Mouse (Mus musculus) layer of hippocampus, postnatal 25 days (tissue): Measurements from ENCODE around the gene Cyren. TPM values are rescaled to one million over a fixed set of nuclear protein-coding genes. Genes with fewer than 3 reads are reported as not detected.

Experiments
- DNase-seq, 2 experiments: peaks; one replicate each; pipeline ENCODE4 v3.0.0; 2022; ENCODE audit warnings: mixed read lengths in 2 of 2, low spot score in 1 of 2; ENCODE audit errors: extremely low spot score in 1 of 2
- total RNA-seq, 2 experiments: library from RNA; stranded (reverse); gene quantifications; 2 replicates each; pipeline ENCODE4 v1.2.3; 2021

Gene Cyren
- total RNA-seq, 2 experiments from 2014 or later: 4.8 TPM

GRCm38 (mm10) chr6:34868507-34869217, 9.2 kb downstream of the Cyren start:
- no peak for DNase-seq

GRCm38 (mm10) chr6:34867995-34868350, 9.9 kb downstream of the Cyren start:
- no peak for DNase-seq

GRCm38 (mm10) chr6:34867301-34867994, 10.4 kb downstream of the Cyren start:
- no peak for DNase-seq

GRCm38 (mm10) chr6:34866786-34867185, 11.1 kb downstream of the Cyren start:
- DNase-seq: no peak

GRCm38 (mm10) chr6:34865711-34866593, 11.9 kb downstream of the Cyren start:
- DNase-seq: no peak

- no peak for DNase-seq
Observed at GRCm38 (mm10) chr6:34865213-34865612, 12.6 kb downstream of the Cyren start.

- DNase-seq: no peak
Observed at GRCm38 (mm10) chr6:34863786-34864514, 13.9 kb downstream of the Cyren start.

GRCm38 (mm10) chr6:34862791-34863403, 15.0 kb downstream of the Cyren start, which contains the start of gene Tmem140:
Tmem140 (plus strand) TSS chr6:34863146.
- DNase-seq: no peak

- no peak for DNase-seq
Observed at GRCm38 (mm10) chr6:34862381-34862780, 15.5 kb downstream of the Cyren start.

GRCm38 (mm10) chr6:34861546-34862053, 16.3 kb downstream of the Cyren start:
- no peak for DNase-seq

- no peak for DNase-seq
Observed at GRCm38 (mm10) chr6:34832352-34832751, 45.5 kb downstream of the Cyren start.

GRCm38 (mm10) chr6:34824406-34824805, 53.5 kb downstream of the Cyren start:
- DNase-seq: no peak

Other genes with a start within 250 kb of the Cyren start
- gene Agbl3, start 97.6 kb downstream of the Cyren start, total RNA-seq: 10 to 100 TPM; 16.8 to 17.0 TPM
- 1 to 10 TPM; 1.9 to 2.0 TPM for gene Tmem140, start 14.9 kb downstream of the Cyren start, total RNA-seq
- gene Wdr91, start 32.8 kb upstream of the Cyren start, total RNA-seq: 10 to 100 TPM; 38.7 to 41.3 TPM
- not detected for gene Stra8, start 42.1 kb upstream of the Cyren start, total RNA-seq
- 1 to 10 TPM in 1 of 2 experiments, under 1 TPM in 1; 0.80 to 1.0 TPM for gene Slc23a4, start 110.3 kb upstream of the Cyren start, total RNA-seq